Mouse (Mus musculus) heart, embryonic 11.5 days (tissue): Measurements from ENCODE around the gene Marc2. TPM values are rescaled to one million over a fixed set of nuclear protein-coding genes. Genes with fewer than 3 reads are reported as not detected.
A peak's percentile ranks its signal among the peaks of the same experiment; 100 is the strongest.

Experiments
- ATAC-seq: fragments of 200-750 bp; cut with Nextera tagmentation; replicated peaks from 2 replicates; pipeline ENCODE4 v1.8.0; 2017; ENCODE audit warnings: moderate library complexity; ENCODE audit not compliant: insufficient number of reproducible peaks, low FRiP score, low TSS enrichment
- H3K27ac ChIP-seq: fragments of 300-500 bp; sonication (generic); 2 replicates; pipeline ENCODE4 v1.5.1; 2014; ENCODE audit warnings: mild to moderate bottlenecking, low read depth, low read length
- H3K27me3 ChIP-seq: fragments of 300-500 bp; sonication (generic); 2 replicates; pipeline ENCODE4 v1.6.1; 2014; ENCODE audit warnings: mild to moderate bottlenecking, low read length, mixed read lengths; ENCODE audit not compliant: control insufficient read depth, insufficient read depth
- H3K36me3 ChIP-seq: fragments of 300-500 bp; sonication (generic); 2 replicates; pipeline ENCODE4 v1.6.1; 2014; ENCODE audit warnings: mild to moderate bottlenecking, low read length, moderate library complexity, mixed read lengths; ENCODE audit not compliant: control insufficient read depth, insufficient read depth
- H3K4me1 ChIP-seq: fragments of 300-500 bp; sonication (generic); 2 replicates; pipeline ENCODE4 v1.6.1; 2014; ENCODE audit warnings: low read length; ENCODE audit not compliant: control insufficient read depth, insufficient read depth
- H3K4me2 ChIP-seq: fragments of 300-500 bp; sonication (generic); 2 replicates; pipeline ENCODE4 v1.6.1; 2014; ENCODE audit warnings: mild to moderate bottlenecking, moderate library complexity
- H3K4me3 ChIP-seq: fragments of 300-500 bp; sonication (generic); 2 replicates; pipeline ENCODE4 v1.5.1; 2014; ENCODE audit warnings: low read depth, low read length
- H3K9ac ChIP-seq: fragments of 300-500 bp; sonication (generic); 2 replicates; pipeline ENCODE4 v1.6.1; 2014; ENCODE audit warnings: mild to moderate bottlenecking, low read depth, low read length, moderate library complexity
- H3K9me3 ChIP-seq: fragments of 300-500 bp; sonication (generic); replicated peaks from 2 replicates; pipeline ENCODE4 v1.6.1; 2016; ENCODE audit warnings: low read length; ENCODE audit not compliant: control insufficient read depth
- WGBS: fragments of 180-500 bp; shearing (Covaris S2); extraction: QIAGEN DNeasy Blood & Tissue Kit; methylation state at CpG from one replicate; pipeline ENCODE4 v1.1.7; 2014; ENCODE audit not compliant: insufficient replicate concordance; 5-methylcytosine and 5-hydroxymethylcytosine counted together
- polyA plus RNA-seq: library from polyadenylated mRNA; unstranded; fragments of >200 nt; fragmentation: Nextera tagmentation; extraction: Ambion mirVana; gene quantifications from 2 replicates; pipeline ENCODE4 v1.2.1, GENCODE M21; 2014

Gene Marc2
- polyA plus RNA-seq, 1 experiment from 2014 or later: 104 TPM

DNA sequence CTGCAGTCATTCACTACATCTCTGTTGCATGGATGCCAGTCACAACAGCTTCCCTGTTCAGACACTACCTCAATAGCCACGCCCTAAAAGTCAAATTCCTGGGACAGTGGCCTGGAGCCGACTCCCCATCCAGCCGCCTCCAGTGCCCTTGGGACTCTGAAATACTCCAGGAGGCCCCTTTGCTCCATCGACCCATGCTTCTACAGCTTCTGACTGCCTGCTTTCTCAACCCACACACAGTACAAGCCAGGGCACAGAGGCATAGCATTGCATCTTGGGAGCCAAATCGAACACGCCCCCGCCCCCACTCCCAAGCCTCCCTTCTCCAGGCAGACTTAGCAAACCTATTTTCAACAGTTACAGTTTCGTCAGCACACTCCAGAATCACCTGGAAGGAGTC, 16.4 kb downstream of the Marc2 start:
- no peak overlapping the region for H3K4me2 ChIP-seq
- H3K9me3 ChIP-seq: no peaks in the 10 kb centered on the region
- H3K27ac ChIP-seq: no peak overlapping the region
- H3K36me3 ChIP-seq: peaks cover 16% of the 10 kb centered on the region
- WGBS: 78% methylated on average over 8 of the region's 8 CpGs
- no peak overlapping the region for H3K4me3 ChIP-seq
- H3K4me1 ChIP-seq: no peaks in the 10 kb centered on the region
- H3K9ac ChIP-seq: no peak overlapping the region
- no peaks in the 10 kb centered on the region for H3K27me3 ChIP-seq
- no peak for ATAC-seq

DNA sequence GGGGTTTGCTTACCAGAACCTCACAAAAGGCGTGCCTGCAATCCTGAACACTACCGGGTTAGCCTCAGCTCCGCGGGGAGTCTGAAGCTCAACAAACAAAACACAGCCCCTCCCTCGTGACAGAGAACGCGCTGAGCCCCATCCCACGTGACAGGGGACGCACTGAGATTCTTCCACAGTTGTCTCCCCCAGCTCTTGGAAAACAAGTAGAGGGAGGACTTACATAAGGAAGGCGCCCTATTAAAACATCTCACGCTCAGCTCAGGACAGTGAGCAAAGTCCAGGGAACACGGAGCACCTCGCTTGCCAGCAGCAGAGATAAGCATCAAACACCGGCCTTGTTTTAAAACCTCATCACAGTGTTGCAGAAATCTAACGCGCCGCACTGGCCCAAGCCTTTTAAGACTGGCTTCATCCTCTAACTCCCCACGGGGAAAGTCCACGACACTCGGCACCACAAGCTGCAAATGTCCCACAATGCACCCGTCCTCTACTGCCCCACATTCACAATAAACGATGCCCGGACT, 19.0 kb downstream of the Marc2 start:
- 25% methylated on average over 23 of the region's 23 CpGs for WGBS
- Histone ChIP-seq H3K4me1 (peaks cover 3% of the 10 kb centered on the region; the same call in 1 of the 2 replicates), H3K4me2 (peak overlapping the region; percentile 62), H3K27ac (no peak overlapping the region), H3K9ac (peak overlapping the region; percentile 54), H3K4me3 (peak overlapping the region; percentile 27), H3K27me3 (no peaks in the 10 kb centered on the region), H3K9me3 (no peaks in the 10 kb centered on the region), H3K36me3 (peaks cover 6% of the 10 kb centered on the region; the same call in 1 of the 2 replicates)
- no peak for ATAC-seq

GRCm38 (mm10) chr1:184825093-184825492, 21.2 kb downstream of the Marc2 start:
- ATAC-seq: no peak
- Histone ChIP-seq H3K27me3 (no peaks in the 10 kb centered on the region), H3K36me3 (peaks cover under 1% of the 10 kb centered on the region; the same call in 1 of the 2 replicates), H3K4me2 (peak overlapping the region; percentile 42), H3K9me3 (no peaks in the 10 kb centered on the region), H3K9ac (no peak overlapping the region), H3K27ac (no peak overlapping the region), H3K4me1 (peaks cover 3% of the 10 kb centered on the region; the same call in 1 of the 2 replicates), H3K4me3 (no peak overlapping the region)
- WGBS: 23% methylated on average over 11 of the region's 11 CpGs

- H3K9ac ChIP-seq: no peak overlapping the region
- H3K27ac ChIP-seq: no peak overlapping the region
- peaks cover 3% of the 10 kb centered on the region; the same call in 1 of the 2 replicates for H3K4me1 ChIP-seq
- no peak overlapping the region for H3K4me3 ChIP-seq
- H3K27me3 ChIP-seq: no peaks in the 10 kb centered on the region
- no peaks in the 10 kb centered on the region for H3K36me3 ChIP-seq
- WGBS: 3% methylated on average over 12 of the region's 12 CpGs
- H3K9me3 ChIP-seq: no peaks in the 10 kb centered on the region
- peak overlapping the region; percentile 42 for H3K4me2 ChIP-seq
- peak; percentile 71 for ATAC-seq
Observed at GRCm38 (mm10) chr1:184824439-184824851, 21.8 kb downstream of the Marc2 start.

- Histone ChIP-seq H3K4me1 (peaks cover 3% of the 10 kb centered on the region; the same call in 1 of the 2 replicates), H3K4me2 (peak overlapping the region; percentile 43), H3K36me3 (peaks cover 6% of the 10 kb centered on the region), H3K9me3 (no peaks in the 10 kb centered on the region), H3K27ac (no peak overlapping the region), H3K27me3 (no peaks in the 10 kb centered on the region), H3K4me3 (no peak overlapping the region), H3K9ac (no peak overlapping the region)
- ATAC-seq: no peak
- 19% methylated on average over 11 of the region's 11 CpGs for WGBS
Observed at GRCm38 (mm10) chr1:184822678-184823077, 23.6 kb downstream of the Marc2 start.

DNA sequence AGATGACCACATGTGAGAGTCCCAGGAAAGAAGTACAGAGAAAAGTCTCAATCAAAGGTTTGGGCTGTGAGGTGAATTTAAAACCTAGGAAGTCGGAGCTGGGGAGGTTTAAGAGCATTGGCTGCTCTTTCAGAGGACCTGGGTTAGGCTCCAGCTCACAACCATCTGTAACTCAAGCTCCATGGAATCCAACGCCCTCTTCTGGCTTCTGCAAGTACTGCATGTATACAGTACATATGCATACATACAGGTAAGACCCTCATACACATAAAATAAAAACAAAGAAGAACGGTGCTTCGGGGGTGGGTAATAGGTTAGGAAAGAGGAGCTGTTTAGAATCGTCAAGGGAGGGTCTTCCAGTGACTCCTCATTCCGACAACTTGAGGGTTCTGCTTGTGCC, 28.5 kb downstream of the Marc2 start:
- Histone ChIP-seq H3K27me3 (no peaks in the 10 kb centered on the region), H3K27ac (no peak overlapping the region), H3K36me3 (peaks cover 6% of the 10 kb centered on the region), H3K4me1 (no peaks in the 10 kb centered on the region), H3K4me3 (no peak overlapping the region), H3K4me2 (no peak overlapping the region), H3K9me3 (no peaks in the 10 kb centered on the region), H3K9ac (no peak overlapping the region)
- no peak for ATAC-seq
- 83% methylated on average over 6 of the region's 6 CpGs for WGBS

DNA sequence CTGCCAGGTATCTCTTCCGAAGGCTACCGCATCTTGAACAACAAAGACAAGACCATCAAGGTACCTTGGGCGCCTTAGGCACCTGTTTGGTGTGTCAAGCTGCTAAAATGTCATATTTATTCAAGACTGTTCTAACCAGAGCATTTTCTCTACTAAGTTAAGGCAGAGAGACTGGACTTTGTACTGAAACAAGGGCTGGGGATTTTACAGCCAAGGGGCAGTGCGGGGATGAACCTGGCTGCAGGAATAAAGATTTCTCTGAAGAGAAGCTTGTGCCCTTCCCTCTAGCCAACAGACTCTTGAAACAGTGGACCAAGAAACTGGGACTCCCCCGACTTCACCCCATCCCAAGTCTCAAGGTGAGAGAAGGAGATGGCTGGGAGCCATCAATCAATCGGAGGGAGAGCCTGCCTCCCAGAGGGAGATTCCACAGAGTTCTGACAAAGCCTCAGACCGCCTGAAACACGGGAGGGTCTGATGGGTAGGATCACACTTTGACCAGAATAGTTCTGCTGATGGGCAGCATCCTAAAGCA, 34.5 kb downstream of the Marc2 start:
- Histone ChIP-seq H3K36me3 (no peaks in the 10 kb centered on the region), H3K9me3 (no peaks in the 10 kb centered on the region), H3K4me3 (no peak overlapping the region), H3K9ac (no peak overlapping the region), H3K27ac (no peak overlapping the region), H3K4me2 (no peak overlapping the region), H3K4me1 (peaks cover 7% of the 10 kb centered on the region; the same call in 1 of the 2 replicates), H3K27me3 (peaks cover 26% of the 10 kb centered on the region)
- no peak for ATAC-seq
- WGBS: 56% methylated on average over 8 of the region's 8 CpGs

GRCm38 (mm10) chr1:184810780-184811575, 35.3 kb downstream of the Marc2 start, which contains the start of gene Marc1:
Marc1 (minus strand) TSS chr1:184811313.
- Histone ChIP-seq H3K27ac (no peak within 1 kb of the TSS), H3K36me3 (no peaks in the 10 kb centered on the region), H3K4me2 (peak within 1 kb of the TSS; percentile 78), H3K4me1 (peaks cover 7% of the 10 kb centered on the region; the same call in 1 of the 2 replicates), H3K27me3 (peaks cover 26% of the 10 kb centered on the region), H3K9ac (peak within 1 kb of the TSS; percentile 49; the same call in 1 of the 2 replicates), H3K9me3 (no peaks in the 10 kb centered on the region), H3K4me3 (peak within 1 kb of the TSS; percentile 41)
- 6% methylated on average over 49 of the region's 52 CpGs for WGBS
- ATAC-seq: 0 out of 2 replicates have a peak, but pooled peaks have one; percentile 26
